Mouse (Mus musculus): ENCODE data around the gene Nup210l.

GRCm38 (mm10) chr3:90256731-90257530 lies 153.0 kb downstream of the Nup210l start:
- TF ChIP-seq CTCF (IDR thresholded peaks at IDR 0.05; ENCODE audit: low read depth) = no peak
- no peak for TF ChIP-seq EP300 (IDR thresholded peaks at IDR 0.05; ENCODE audit: low read depth)
